Mouse (Mus musculus): ENCODE results near the gene Actn2.

The Actn2 gene

DNA sequence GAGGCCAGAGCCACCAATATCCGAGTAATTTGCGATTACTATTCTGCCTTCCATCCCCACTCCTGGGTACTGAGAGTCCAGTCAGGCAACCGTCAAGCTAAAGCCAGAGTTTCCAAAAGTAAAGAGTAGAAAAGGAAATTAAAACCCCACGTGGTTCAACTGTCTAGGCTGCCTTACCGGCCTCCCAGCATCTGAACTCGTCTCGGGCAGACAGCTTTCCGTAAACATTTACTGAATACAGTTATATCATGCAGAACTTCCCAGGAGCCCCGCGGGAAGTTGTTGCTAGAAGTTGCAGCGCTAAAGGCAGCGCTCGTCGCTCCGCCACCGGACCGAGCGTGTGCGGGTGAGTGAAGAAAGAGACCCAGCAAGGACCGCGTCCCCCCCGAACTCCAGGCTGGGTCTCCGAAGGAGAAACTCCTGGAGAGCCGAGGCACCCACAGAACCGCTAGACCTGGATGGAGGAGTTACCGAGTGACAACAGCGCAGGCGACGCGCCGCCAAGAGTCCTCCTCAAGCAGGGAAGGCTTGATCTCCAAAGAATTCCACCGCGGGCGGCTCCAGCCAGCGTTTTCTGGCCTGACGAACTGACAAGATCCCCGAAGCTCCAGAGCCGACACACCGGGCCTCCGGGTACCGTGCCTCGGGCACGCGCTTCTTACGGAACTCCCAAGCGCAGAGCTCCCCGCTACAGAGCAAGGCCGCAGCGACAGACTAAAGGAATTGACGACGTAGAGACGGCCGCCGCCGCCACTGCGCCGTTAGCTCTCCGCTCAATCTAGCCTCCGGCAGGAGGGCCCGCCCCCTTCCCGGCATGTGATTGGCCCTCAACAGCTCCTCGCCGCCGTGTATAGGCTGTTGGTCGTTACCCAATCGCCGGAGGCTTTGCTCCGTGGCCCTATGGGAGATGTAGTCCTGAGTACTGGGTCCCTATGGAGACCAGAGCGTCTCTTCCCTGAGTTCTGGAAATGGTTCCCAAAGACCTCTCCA lies 82.9 kb downstream of the Actn2 start, which contains the start of gene Mtr:
Mtr (minus strand) TSS at position 723 of the 990 bp plus-strand sequence.
- DNase-seq (ENCODE audit: extremely low spot score) = peak; percentile 91

DNA sequence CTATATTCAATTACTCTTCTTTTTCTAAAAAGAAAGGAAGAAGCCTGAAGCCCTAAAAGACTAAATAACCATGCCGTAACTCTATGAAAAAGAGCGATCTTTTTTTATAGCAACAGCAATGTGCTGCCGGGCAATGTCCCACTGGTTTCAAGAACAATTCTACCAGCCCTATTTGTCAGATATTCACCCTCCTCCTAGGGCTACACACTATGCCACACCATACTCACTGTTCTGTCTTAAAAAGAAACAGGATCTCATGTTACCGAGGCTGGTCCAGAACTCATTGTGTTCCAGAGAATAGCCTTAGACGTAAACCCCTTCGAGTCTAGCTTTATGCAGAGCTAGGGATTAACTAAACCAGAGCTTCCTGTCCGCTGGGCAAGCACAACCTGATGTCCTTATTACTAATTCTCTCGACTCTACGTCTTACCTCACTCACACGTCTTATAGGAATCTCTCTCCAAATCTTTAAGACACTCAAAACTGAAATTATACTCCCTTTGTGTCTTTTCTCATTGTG lies 83.6 kb downstream of the Actn2 start:
- peak; percentile 29 for DNase-seq (ENCODE audit: extremely low spot score)

DNA sequence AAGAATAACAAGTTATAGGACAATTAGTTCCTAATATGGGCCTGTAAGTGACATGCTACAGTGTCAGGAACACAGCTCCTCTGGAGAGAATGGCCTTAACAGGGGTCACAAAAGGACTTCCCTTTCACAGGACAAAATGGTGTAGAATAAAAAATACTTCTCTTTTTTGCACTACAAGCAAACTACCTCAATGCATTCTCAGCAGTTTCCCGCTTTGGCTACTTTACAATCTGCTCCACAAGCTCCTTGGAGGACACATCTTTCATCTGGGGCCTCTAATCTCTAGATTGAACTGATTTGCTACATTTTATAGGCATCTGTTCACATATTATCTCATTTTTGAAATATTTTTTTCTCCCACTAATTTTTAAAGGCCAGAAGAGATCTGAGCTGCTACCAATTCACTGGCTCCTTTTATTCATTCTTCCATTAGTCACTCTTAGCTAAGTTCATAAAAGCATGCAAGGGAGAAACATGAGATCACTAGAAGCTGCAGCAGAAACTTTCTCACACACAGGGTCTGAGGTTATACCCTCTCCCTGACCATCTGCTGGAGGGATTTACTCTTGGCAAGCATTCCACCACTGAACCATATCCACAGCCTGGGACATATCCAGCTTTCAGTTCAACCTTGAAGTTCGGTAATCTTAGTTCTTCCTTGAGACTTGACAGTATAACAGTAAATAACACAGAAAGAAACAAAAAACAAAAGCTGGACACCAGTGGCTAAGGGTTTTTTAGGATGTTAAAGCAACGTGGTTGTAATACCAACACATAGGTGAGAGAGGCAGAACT lies 84.5 kb downstream of the Actn2 start:
- no peak for DNase-seq (ENCODE audit: extremely low spot score)

DNA sequence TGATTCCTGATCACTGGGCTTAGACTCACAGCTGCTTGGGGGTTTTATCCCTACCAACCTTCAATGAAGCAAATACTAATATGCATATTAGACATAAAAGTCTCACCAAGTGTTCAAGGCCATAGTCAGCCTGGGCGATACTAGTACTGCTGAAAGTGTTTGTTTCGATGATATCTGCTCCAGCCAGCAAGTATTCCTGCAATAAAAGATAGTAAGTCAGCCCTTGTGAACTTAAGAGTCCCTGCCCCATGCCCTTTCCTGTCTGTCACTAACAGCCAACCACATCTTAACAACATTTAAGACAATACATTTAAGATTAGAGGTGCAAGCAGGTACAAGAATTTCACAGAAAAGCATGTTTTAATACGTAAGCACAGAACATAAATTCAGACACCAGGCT lies 90.1 kb downstream of the Actn2 start:
- DNase-seq (ENCODE audit: extremely low spot score) = no peak

DNA sequence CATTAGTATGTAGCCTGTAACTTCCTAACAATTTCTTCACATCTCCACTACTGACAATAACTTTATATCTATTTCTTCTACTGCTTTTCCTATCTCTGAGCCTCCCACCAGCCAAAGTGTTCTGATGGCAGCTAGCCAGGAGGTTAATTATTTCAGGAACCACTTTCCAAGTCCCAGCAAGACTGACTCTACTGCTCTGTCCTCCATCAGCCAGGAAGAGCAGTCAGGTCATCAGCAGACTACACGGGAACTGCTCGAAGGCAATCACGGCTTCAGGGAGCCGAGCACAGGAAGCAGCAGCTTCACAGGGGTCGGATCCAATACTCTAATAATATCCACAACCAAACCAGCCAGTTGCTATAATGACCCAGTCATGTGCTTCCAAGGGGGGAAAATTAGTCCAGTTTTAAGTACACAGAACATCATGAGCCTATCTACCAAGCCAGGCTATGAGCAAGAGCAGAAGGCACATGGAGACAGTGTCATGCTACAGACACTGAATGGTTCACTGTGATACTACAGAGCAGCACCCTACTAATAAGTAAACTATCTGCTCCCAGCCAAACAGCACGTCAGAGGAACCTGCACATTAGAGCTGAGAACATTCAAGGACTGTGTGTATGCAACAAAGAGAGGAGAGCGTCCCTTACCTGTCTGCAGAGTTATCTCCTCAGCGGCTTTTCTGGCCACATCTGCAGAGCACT lies 91.2 kb downstream of the Actn2 start:
- no peak for DNase-seq (ENCODE audit: extremely low spot score)

DNA sequence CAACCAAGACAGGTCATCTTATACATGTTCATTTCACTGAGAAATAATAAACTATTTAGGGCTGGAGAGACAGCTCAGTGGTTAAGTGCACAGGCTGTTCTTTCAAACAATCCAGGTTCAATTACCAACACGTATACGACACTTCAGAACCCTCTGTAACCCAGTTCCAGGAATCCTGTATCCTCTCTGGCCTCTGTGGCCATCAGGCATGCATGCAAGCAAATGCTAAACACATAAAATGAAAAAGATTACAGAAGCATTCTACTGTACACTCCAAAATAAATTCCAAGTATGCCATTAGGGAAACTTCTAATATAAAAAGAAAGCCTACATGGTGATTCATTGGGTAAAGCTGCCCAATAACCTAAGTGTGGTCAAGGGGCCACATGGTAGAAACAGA lies 94.6 kb downstream of the Actn2 start:
- no peak for DNase-seq (ENCODE audit: extremely low spot score)

DNA sequence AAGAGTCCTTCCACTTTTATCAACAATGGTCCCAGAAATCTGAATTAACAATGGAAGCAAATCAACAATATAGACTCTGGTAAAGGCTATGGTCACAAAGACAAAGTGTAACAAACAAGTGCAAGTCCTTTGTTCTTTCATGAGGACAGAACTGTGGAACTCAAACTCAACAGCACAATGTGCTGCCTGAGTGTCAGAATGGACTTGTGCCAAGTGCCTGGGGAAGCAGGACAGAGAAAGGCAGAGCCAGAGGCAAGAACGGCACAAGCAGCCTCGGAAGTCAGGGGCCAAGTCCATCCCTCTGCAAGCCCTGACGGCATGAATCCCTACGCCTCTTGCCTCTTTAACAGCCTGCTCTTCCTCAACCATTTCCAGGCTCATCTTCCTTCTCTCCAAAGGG lies 96.6 kb downstream of the Actn2 start:
- no peak for DNase-seq (ENCODE audit: extremely low spot score)

DNA sequence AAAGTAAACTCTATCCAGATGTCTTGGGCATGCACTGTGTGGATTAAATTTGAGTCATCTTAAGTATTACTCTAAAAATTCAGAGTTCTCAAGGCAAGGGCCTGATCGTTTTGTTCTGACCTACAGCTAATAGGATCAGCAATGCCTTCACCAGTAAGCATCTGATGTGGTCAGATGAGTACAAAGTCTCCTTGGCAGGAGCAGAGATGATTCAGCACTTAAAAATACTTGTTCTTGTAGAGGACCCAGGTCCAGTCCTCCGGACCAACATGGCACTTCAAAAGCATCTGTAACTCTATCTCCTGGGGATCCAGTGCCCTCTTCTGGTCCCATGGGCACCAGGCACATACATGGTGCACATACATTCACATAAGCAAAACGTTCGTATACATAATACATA lies 108.4 kb downstream of the Actn2 start:
- DNase-seq (ENCODE audit: extremely low spot score) = no peak

DNA sequence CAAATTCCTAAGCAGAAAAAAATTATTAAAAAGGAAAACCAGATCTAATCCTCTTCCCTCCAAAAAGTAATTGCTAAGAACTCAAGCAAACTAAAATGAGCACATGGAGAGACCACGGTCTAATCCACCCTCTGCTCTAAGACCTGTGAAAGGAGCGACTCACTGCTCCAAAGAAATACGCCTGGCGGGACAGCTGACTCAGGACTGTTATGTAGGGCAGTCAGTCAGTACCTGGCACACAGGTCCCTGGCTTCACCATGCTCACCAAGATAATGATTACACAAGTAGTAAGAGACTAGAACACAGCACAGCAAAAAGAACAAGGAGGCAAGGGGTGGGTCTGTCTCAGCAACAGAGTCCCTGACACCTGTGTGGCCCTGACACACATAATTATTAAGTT lies 112.3 kb downstream of the Actn2 start:
- no peak for DNase-seq (ENCODE audit: extremely low spot score)

DNA sequence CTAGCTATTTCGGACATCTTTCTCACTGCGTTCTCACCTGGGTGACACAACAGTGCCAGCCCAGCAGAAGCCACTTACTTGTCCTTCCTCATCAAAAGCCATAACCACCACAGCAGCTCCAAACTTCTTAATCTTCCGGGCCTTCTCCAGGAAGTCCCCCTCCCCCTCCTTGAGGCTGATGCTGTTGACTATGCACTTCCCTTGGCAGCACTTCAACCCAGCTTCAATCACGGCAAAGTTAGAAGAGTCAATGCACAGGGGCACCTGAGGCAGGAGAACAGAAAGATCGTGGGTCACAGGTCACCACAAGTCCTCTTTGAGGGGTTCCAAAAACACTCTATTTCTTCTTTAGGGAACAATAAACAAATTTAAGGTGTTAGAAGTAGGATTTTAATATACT lies 113.0 kb downstream of the Actn2 start:
- DNase-seq (ENCODE audit: extremely low spot score) = no peak
